17 mouse cellular contexts compared by ENCODE assay signal in the genomic region with DNA sequence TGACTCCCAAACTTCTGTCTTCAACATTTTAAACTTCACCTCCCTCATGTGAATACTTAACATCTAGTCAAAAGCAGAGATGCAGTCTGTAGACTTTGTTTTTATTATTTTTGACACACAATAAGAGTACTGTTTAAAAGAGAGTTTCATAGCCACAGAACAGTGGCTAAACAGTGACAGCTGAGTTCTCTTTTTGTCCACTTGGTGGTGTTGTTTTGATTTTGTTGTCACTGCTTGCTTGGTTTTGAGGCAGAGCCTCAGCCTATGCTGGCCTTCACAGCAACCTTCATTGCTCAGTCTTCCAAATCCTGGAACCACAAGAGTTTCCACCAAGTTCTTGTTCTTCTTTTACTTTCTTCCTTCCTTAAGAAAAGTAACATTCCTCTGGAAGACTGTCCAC. TPM values are rescaled to one million over a fixed set of nuclear protein-coding genes. Genes with fewer than 3 reads are reported as not detected.
A peak's percentile ranks its signal among the peaks of the same experiment; 100 is the strongest.
DNase-seq lines count a peak whose midpoint lies in the region; ATAC-seq and TF ChIP-seq lines count a peak whose summit lies in the region.
"Had no signal": no experiment of that assay in that cellular context is flagged by ENCODE, and none has a peak within 500 bp of the region (broad histone marks: within the 10 kb centered on the region; RNA-seq: fewer than 3 reads in every experiment).

No protein-coding gene starts in this region.

- intact Hi-C loops in heart, postnatal 10 days (cut with DNase I): no loop called here

- no peaks in the 10 kb centered on the region for H3K27me3 ChIP-seq in heart, postnatal 0 days (ENCODE audit: control insufficient read depth, insufficient read depth, low read length)
- no peaks in the 10 kb centered on the region for H3K27me3 ChIP-seq in lung, embryonic 14.5 days (ENCODE audit: insufficient read depth, low read length)
- H3K27me3 ChIP-seq: neural tube, embryonic 13.5 days; stomach, embryonic 15.5 days had no signal

- H3K36me3 ChIP-seq in heart, postnatal 0 days (replicated peaks; ENCODE audit: control insufficient read depth, insufficient read depth, low read length): no peaks in the 10 kb centered on the region
- no peaks in the 10 kb centered on the region for H3K36me3 ChIP-seq in lung, embryonic 14.5 days (ENCODE audit: insufficient read depth)
- H3K36me3 ChIP-seq: liver, embryonic 15.5 days; neural tube, embryonic 13.5 days; stomach, embryonic 15.5 days had no signal

- H3K9ac ChIP-seq in heart, postnatal 0 days (replicated peaks; ENCODE audit: low read depth, low read length): no peak overlapping the region
- no peak overlapping the region for H3K9ac ChIP-seq in lung, embryonic 14.5 days
- H3K9ac ChIP-seq: liver, embryonic 15.5 days; neural tube, embryonic 13.5 days; stomach, embryonic 15.5 days had no signal

- DNase-seq in heart, postnatal 0 days (ENCODE audit: low spot score): peak; percentile 20
- DNase-seq in heart, postnatal 10 days: no peak
- DNase-seq in lung, embryonic 14.5 days: peak; percentile 26
- DNase-seq in lung, postnatal 25 days (ENCODE audit: low spot score): no peak
- DNase-seq in R1 (ENCODE audit: low read depth, low spot score): peak; percentile 51
- DNase-seq in right cerebral cortex, postnatal 25 days: no peak
- DNase-seq in gastrocnemius, adult 18-20 months (ENCODE audit: low spot score): no peak
- DNase-seq: cerebellum, postnatal 25 days; heart, postnatal 36 days; kidney, adult 18-20 months; right cerebral cortex, postnatal 14 days had no signal

- no peak overlapping the region for H3K27ac ChIP-seq in heart, postnatal 0 days (ENCODE audit: low read depth)
- H3K27ac ChIP-seq in lung, embryonic 14.5 days (ENCODE audit: low read depth): no peak overlapping the region
- H3K27ac ChIP-seq: liver, embryonic 15.5 days; neural tube, embryonic 13.5 days; stomach, embryonic 15.5 days had no signal

- TF ChIP-seq EP300 in heart, postnatal 0 days (IDR thresholded peaks at IDR 0.05; ENCODE audit: low read depth): no peak

- no peaks in the 10 kb centered on the region for H3K9me3 ChIP-seq in heart, postnatal 0 days (replicated peaks; ENCODE audit: control insufficient read depth, low read length)
- no peaks in the 10 kb centered on the region for H3K9me3 ChIP-seq in lung, embryonic 14.5 days (ENCODE audit: low read depth, low read length)
- H3K9me3 ChIP-seq: liver, embryonic 15.5 days; neural tube, embryonic 13.5 days; stomach, embryonic 15.5 days had no signal

- H3K4me3 ChIP-seq in heart, postnatal 0 days (ENCODE audit: low read depth, low read length): no peak overlapping the region
- no peak overlapping the region for H3K4me3 ChIP-seq in lung, embryonic 14.5 days (ENCODE audit: low read depth, low read length)
- H3K4me3 ChIP-seq: erythroblast, embryonic 14.5 days; liver, embryonic 15.5 days; neural tube, embryonic 13.5 days; stomach, embryonic 15.5 days had no signal

- ATAC-seq in heart, postnatal 0 days (ENCODE audit: insufficient read depth, low read depth): no peak
- no peak for ATAC-seq in lung, embryonic 14.5 days (ENCODE audit: insufficient read depth)
- peak; percentile 65 for ATAC-seq in megakaryocyte-erythroid progenitor cell, adult 5-6 weeks (replicated peaks; ENCODE audit: low FRiP score, low TSS enrichment, poor library complexity, severe bottlenecking)

- H3K4me1 ChIP-seq in heart, postnatal 0 days (ENCODE audit: control insufficient read depth, insufficient read depth): 0 out of 2 replicates have a peak, but pooled peaks cover 3% of the 10 kb centered on the region
- no peaks in the 10 kb centered on the region for H3K4me1 ChIP-seq in lung, embryonic 14.5 days (ENCODE audit: insufficient read depth)
- H3K4me1 ChIP-seq: liver, embryonic 15.5 days; stomach, embryonic 15.5 days had no signal

- peak; percentile 27; the same call in 1 of the 2 replicates for TF ChIP-seq CTCF in heart, postnatal 0 days (IDR thresholded peaks at IDR 0.05; ENCODE audit: low read depth)
- TF ChIP-seq CTCF in lung, embryonic 14.5 days (IDR thresholded peaks at IDR 0.05; ENCODE audit: low read depth): peak; percentile 33

- no peak overlapping the region for H3K4me2 ChIP-seq in heart, postnatal 0 days (ENCODE audit: low read depth, low read length)
- no peak overlapping the region for H3K4me2 ChIP-seq in lung, embryonic 14.5 days
- H3K4me2 ChIP-seq: liver, embryonic 15.5 days; midbrain, embryonic 11.5 days; neural tube, embryonic 13.5 days; stomach, embryonic 15.5 days had no signal

RNA-seq across cellular contexts. Expression of gene Fgd4, which starts 3.8 kb away (rescaled TPM):
- total RNA-seq in heart, postnatal 0 days (2014; rRNA removed; ENCODE audit: low replicate concordance): 10.3 and 13.7 TPM in 2 replicates
- 8.8 and 10.0 TPM in 2 replicates for polyA plus RNA-seq in heart, postnatal 0 days (2015; fragmentation: Nextera tagmentation; extraction: Ambion mirVana)
- total RNA-seq in heart, postnatal 10 days (2021): 10 to 100 TPM; 24.1 to 33.1 TPM
- polyA plus RNA-seq in lung, embryonic 14.5 days (2014; fragmentation: Nextera tagmentation; extraction: Ambion mirVana): 6.0 and 6.8 TPM in 2 replicates
- 0.22 and 2.0 TPM in 2 replicates for total RNA-seq in megakaryocyte-erythroid progenitor cell, adult 5-6 weeks (2014; fragmentation: Nextera tagmentation)
- total RNA-seq in megakaryocyte-erythroid progenitor cell, adult 5-6 weeks (2017): 2.3 and 2.8 TPM in 2 replicates
- 10 to 100 TPM; 19.9 to 22.7 TPM for total RNA-seq in gastrocnemius, adult 18-20 months (2021)
- polyA plus RNA-seq: erythroblast, embryonic 14.5 days had no signal

Comparison
In these comparisons a context has a peak if more than half of its experiments do, and no peak if none do; other contexts are left out.
1. DNase-seq: peak in heart, postnatal 0 days (single experiment), lung, embryonic 14.5 days (single experiment) and R1 (single experiment); none in heart, postnatal 10 days (0 of 2), lung, postnatal 25 days (single experiment), right cerebral cortex, postnatal 25 days (single experiment) and gastrocnemius, adult 18-20 months (single experiment).